ENCODE assay signal across 22 mouse cellular contexts in the genomic region with DNA sequence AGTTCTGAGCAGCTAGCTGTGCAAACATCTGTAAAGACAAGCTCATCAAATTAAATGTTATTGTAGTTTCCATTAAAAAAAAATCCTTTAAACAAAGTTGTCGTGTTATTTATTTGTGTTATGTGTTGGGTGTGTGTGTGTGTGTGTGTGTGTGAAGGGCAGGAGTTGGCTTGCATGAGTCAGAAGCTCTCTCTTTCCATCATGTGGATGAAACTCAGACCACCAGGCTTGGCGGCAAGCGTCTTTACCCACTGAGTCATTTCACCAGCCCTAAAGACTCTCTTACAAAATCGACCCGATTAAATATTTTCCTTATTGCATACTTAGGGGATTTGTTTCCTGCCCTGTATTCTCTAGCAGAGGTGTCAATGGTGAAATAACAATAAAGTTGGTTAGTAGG.
A peak's percentile ranks its signal among the peaks of the same experiment; 100 is the strongest.
DNase-seq lines count a peak whose midpoint lies in the region; ATAC-seq lines count a peak whose summit lies in the region.
"Had no signal": no experiment of that assay in that cellular context is flagged by ENCODE, and none has a peak within 500 bp of the region (broad histone marks: within the 10 kb centered on the region; RNA-seq: fewer than 3 reads in every experiment).

No protein-coding gene starts in this region.

- no peak for ATAC-seq in midbrain, embryonic 11.5 days (ENCODE audit: low FRiP score)
- no peak for ATAC-seq in midbrain, embryonic 16.5 days
- ATAC-seq: activated CD4-positive, CD25-positive, alpha-beta regulatory T cell, adult 4 months; CD4-positive, CD25-positive, alpha-beta regulatory T cell, adult 4 months; forebrain, embryonic 13.5 days; forebrain, embryonic 15.5 days; forebrain, postnatal 0 days had no signal

- no peaks in the 10 kb centered on the region for H3K4me1 ChIP-seq in midbrain, embryonic 11.5 days (ENCODE audit: control insufficient read depth, insufficient read depth, low read length)
- H3K4me1 ChIP-seq in midbrain, embryonic 16.5 days (ENCODE audit: control insufficient read depth, insufficient read depth, low read length): no peaks in the 10 kb centered on the region
- H3K4me1 ChIP-seq: embryonic facial prominence, embryonic 10.5 days; embryonic facial prominence, embryonic 12.5 days; forebrain, embryonic 13.5 days; forebrain, embryonic 15.5 days had no signal

- no peak overlapping the region for H3K9ac ChIP-seq in midbrain, embryonic 11.5 days (ENCODE audit: low read length)
- no peak overlapping the region for H3K9ac ChIP-seq in midbrain, embryonic 16.5 days (ENCODE audit: low read depth, low read length)
- H3K9ac ChIP-seq: embryonic facial prominence, embryonic 12.5 days; forebrain, embryonic 13.5 days; forebrain, embryonic 15.5 days; forebrain, postnatal 0 days had no signal

- H3K9me3 ChIP-seq in midbrain, embryonic 11.5 days (ENCODE audit: control insufficient read depth, low read length): no peaks in the 10 kb centered on the region
- H3K9me3 ChIP-seq in midbrain, embryonic 16.5 days (replicated peaks; ENCODE audit: control insufficient read depth, low read length, poor library complexity, severe bottlenecking): no peaks in the 10 kb centered on the region
- H3K9me3 ChIP-seq: embryonic facial prominence, embryonic 10.5 days; embryonic facial prominence, embryonic 12.5 days; forebrain, embryonic 13.5 days; forebrain, embryonic 15.5 days had no signal

- 95% methylated on average over 5 of the region's 5 CpGs for WGBS in midbrain, embryonic 11.5 days
- WGBS in midbrain, embryonic 16.5 days: 94% methylated on average over 5 of the region's 5 CpGs

- H3K27ac ChIP-seq in midbrain, embryonic 11.5 days (ENCODE audit: low read depth, low read length): no peak overlapping the region
- no peak overlapping the region for H3K27ac ChIP-seq in midbrain, embryonic 16.5 days (ENCODE audit: low read length)
- H3K27ac ChIP-seq: embryonic facial prominence, embryonic 10.5 days; embryonic facial prominence, embryonic 12.5 days; forebrain, embryonic 13.5 days; forebrain, embryonic 15.5 days had no signal

- no peak overlapping the region for H3K4me3 ChIP-seq in midbrain, embryonic 11.5 days (ENCODE audit: low read depth, low read length)
- H3K4me3 ChIP-seq in midbrain, embryonic 16.5 days (ENCODE audit: low read depth, low read length): no peak overlapping the region
- H3K4me3 ChIP-seq: embryonic facial prominence, embryonic 10.5 days; embryonic facial prominence, embryonic 12.5 days; forebrain, embryonic 13.5 days; forebrain, embryonic 15.5 days had no signal

- DNase-seq in midbrain, embryonic 11.5 days (ENCODE audit: low spot score, missing footprints): peak; percentile 17
- peak; percentile 7 for DNase-seq in CD4-positive helper T cell, adult 2 months (ENCODE audit: low read depth, low spot score)
- peak; percentile 5 for DNase-seq in NIH3T3 (ENCODE audit: low read depth)
- DNase-seq in heart, adult 9 months (ENCODE audit: low spot score in 2 of 2): no peak
- DNase-seq in B cell, adult 2 months: no peak
- DNase-seq: adrenal gland, adult 8-10 months; adrenal gland, postnatal 14 days; adrenal gland, postnatal 36 days; cerebellum, adult 11-12 months; cerebellum, adult 2 months; cerebellum, adult 9-10 months; cerebellum, postnatal 10 days; cerebellum, postnatal 25 days; forebrain, postnatal 0 days had no signal

- no peaks in the 10 kb centered on the region for H3K36me3 ChIP-seq in midbrain, embryonic 11.5 days (ENCODE audit: control insufficient read depth, insufficient read depth, low read length)
- no peaks in the 10 kb centered on the region for H3K36me3 ChIP-seq in midbrain, embryonic 16.5 days (ENCODE audit: control insufficient read depth, insufficient read depth, low read length)
- H3K36me3 ChIP-seq: embryonic facial prominence, embryonic 10.5 days; embryonic facial prominence, embryonic 12.5 days; forebrain, embryonic 15.5 days had no signal

- H3K4me2 ChIP-seq in midbrain, embryonic 11.5 days: no peak overlapping the region
- no peak overlapping the region for H3K4me2 ChIP-seq in midbrain, embryonic 16.5 days (ENCODE audit: low read length)
- H3K4me2 ChIP-seq: embryonic facial prominence, embryonic 12.5 days; forebrain, embryonic 13.5 days; forebrain, embryonic 15.5 days had no signal

- H3K27me3 ChIP-seq in midbrain, embryonic 11.5 days (ENCODE audit: control insufficient read depth, insufficient read depth, low read length): no peaks in the 10 kb centered on the region
- no peaks in the 10 kb centered on the region for H3K27me3 ChIP-seq in midbrain, embryonic 16.5 days (ENCODE audit: control insufficient read depth, insufficient read depth, low read depth, low read length)
- H3K27me3 ChIP-seq: embryonic facial prominence, embryonic 12.5 days; forebrain, embryonic 13.5 days; forebrain, embryonic 15.5 days; Patski had no signal

Comparison
In these comparisons a context has a peak if more than half of its experiments do, and no peak if none do; other contexts are left out.
1. DNase-seq: peak in midbrain, embryonic 11.5 days (single experiment), CD4-positive helper T cell, adult 2 months (single experiment) and NIH3T3 (single experiment); none in heart, adult 9 months (0 of 2) and B cell, adult 2 months (0 of 2).